Mouse (Mus musculus) embryonic facial prominence, embryonic 15.5 days (tissue): ENCODE data around the gene Cdk17. TPM values are rescaled to one million over a fixed set of nuclear protein-coding genes. Genes with fewer than 3 reads are reported as not detected.

ENCODE experiments used
- ATAC-seq: fragments of 200-750 bp; cut with Nextera tagmentation; 2 replicates; pipeline ENCODE4 v1.8.0; 2017; ENCODE audit warnings: low read depth, moderate TSS enrichment; ENCODE audit not compliant: insufficient number of reproducible peaks, low FRiP score, low TSS enrichment
- H3K27ac ChIP-seq: fragments of 300-500 bp; sonication (generic); replicated peaks from 2 replicates; pipeline ENCODE4 v1.5.1; 2015; ENCODE audit warnings: mild to moderate bottlenecking, inconsistent platforms
- H3K27me3 ChIP-seq: fragments of 300-500 bp; sonication (generic); 2 replicates; pipeline ENCODE4 v1.6.1; 2015; ENCODE audit warnings: inconsistent platforms
- H3K36me3 ChIP-seq: fragments of 300-500 bp; sonication (generic); 2 replicates; pipeline ENCODE4 v1.6.1; 2015; ENCODE audit warnings: mild to moderate bottlenecking, inconsistent platforms
- H3K4me1 ChIP-seq: fragments of 300-500 bp; sonication (generic); 2 replicates; pipeline ENCODE4 v1.6.1; 2015; ENCODE audit warnings: inconsistent platforms
- H3K4me2 ChIP-seq: fragments of 300-500 bp; sonication (generic); replicated peaks from 2 replicates; pipeline ENCODE4 v1.6.1; 2015; ENCODE audit warnings: mild to moderate bottlenecking, inconsistent platforms
- H3K4me3 ChIP-seq: fragments of 300-500 bp; sonication (generic); replicated peaks from 2 replicates; pipeline ENCODE4 v1.5.1; 2015; ENCODE audit warnings: mild to moderate bottlenecking, inconsistent platforms
- H3K9ac ChIP-seq: fragments of 300-500 bp; sonication (generic); 2 replicates; pipeline ENCODE4 v1.6.1; 2015; ENCODE audit warnings: inconsistent platforms
- H3K9me3 ChIP-seq: fragments of 300-500 bp; sonication (generic); replicated peaks from 2 replicates; pipeline ENCODE4 v1.6.1; 2016; ENCODE audit warnings: inconsistent platforms
- WGBS: fragments of 180-500 bp; shearing (Covaris S2); methylation state at CpG from one replicate; pipeline ENCODE4 v1.1.7; 2015; 5-methylcytosine and 5-hydroxymethylcytosine counted together
- polyA plus RNA-seq: library from polyadenylated mRNA; unstranded; fragments of >200 nt; fragmentation: Nextera tagmentation; extraction: Ambion mirVana; gene quantifications from 2 replicates; pipeline ENCODE4 v1.2.1, GENCODE M21; 2015

The Cdk17 gene
- polyA plus RNA-seq, 1 experiment from 2014 or later, result 16.8 TPM

GRCm38 (mm10) chr10:93160497-93160806 is 223 bp upstream of the Cdk17 start:
- Histone ChIP-seq H3K4me3 (peak overlapping the region; percentile 95), H3K4me1 (peaks cover 17% of the 10 kb centered on the region), H3K27me3 (no peaks in the 10 kb centered on the region), H3K9me3 (no peaks in the 10 kb centered on the region), H3K36me3 (no peaks in the 10 kb centered on the region), H3K4me2 (peak overlapping the region; percentile 60), H3K9ac (peak overlapping the region; percentile 95), H3K27ac (peak overlapping the region; percentile 99)
- peak; percentile 94 for ATAC-seq
- under 1% methylated on average over 26 of the region's 26 CpGs for WGBS

- H3K4me3 ChIP-seq, result peak overlapping the region; percentile 95
- no peaks in the 10 kb centered on the region for H3K36me3 ChIP-seq
- H3K4me1 ChIP-seq, result peaks cover 29% of the 10 kb centered on the region
- H3K27ac ChIP-seq, result peak overlapping the region; percentile 99
- no peaks in the 10 kb centered on the region for H3K27me3 ChIP-seq
- H3K4me2 ChIP-seq, result peak overlapping the region; percentile 60
- H3K9ac ChIP-seq, result peak overlapping the region; percentile 95
- peak; percentile 48 for ATAC-seq
- 1% methylated on average over 33 of the region's 33 CpGs for WGBS
- H3K9me3 ChIP-seq, result no peaks in the 10 kb centered on the region
These were observed 1.0 kb downstream of the Cdk17 start for GRCm38 (mm10) chr10:93161511-93162275.

GRCm38 (mm10) chr10:93162276-93162971 is 1.7 kb downstream of the Cdk17 start:
- Histone ChIP-seq H3K4me2 (peak overlapping the region; percentile 60), H3K27ac (peak overlapping the region; percentile 99), H3K4me1 (peaks cover 29% of the 10 kb centered on the region), H3K9ac (peak overlapping the region; percentile 95; the same call in 1 of the 2 replicates), H3K4me3 (peak overlapping the region; percentile 95), H3K9me3 (no peaks in the 10 kb centered on the region), H3K36me3 (no peaks in the 10 kb centered on the region), H3K27me3 (no peaks in the 10 kb centered on the region)
- no peak for ATAC-seq
- WGBS, result 13% methylated on average over 11 of the region's 11 CpGs

GRCm38 (mm10) chr10:93162972-93163660 is 2.4 kb downstream of the Cdk17 start:
- H3K4me1 ChIP-seq, result peaks cover 31% of the 10 kb centered on the region
- 59% methylated on average over 7 of the region's 7 CpGs for WGBS
- H3K4me3 ChIP-seq, result 0 out of 2 replicates have a peak overlapping the region, but pooled peaks have one; percentile 8
- peak overlapping the region; percentile 17; the same call in 1 of the 2 replicates for H3K4me2 ChIP-seq
- no peak overlapping the region for H3K9ac ChIP-seq
- no peak overlapping the region for H3K27ac ChIP-seq
- ATAC-seq, result no peak
- no peaks in the 10 kb centered on the region for H3K36me3 ChIP-seq
- no peaks in the 10 kb centered on the region for H3K27me3 ChIP-seq
- no peaks in the 10 kb centered on the region for H3K9me3 ChIP-seq

- H3K4me3 ChIP-seq, result no peak overlapping the region
- no peak overlapping the region for H3K9ac ChIP-seq
- no peaks in the 10 kb centered on the region for H3K36me3 ChIP-seq
- 62% methylated on average over 6 of the region's 6 CpGs for WGBS
- H3K4me2 ChIP-seq, result no peak overlapping the region
- H3K27me3 ChIP-seq, result no peaks in the 10 kb centered on the region
- no peak overlapping the region for H3K27ac ChIP-seq
- no peak for ATAC-seq
- H3K4me1 ChIP-seq, result peaks cover 35% of the 10 kb centered on the region
- H3K9me3 ChIP-seq, result no peaks in the 10 kb centered on the region
These were observed 3.2 kb downstream of the Cdk17 start for GRCm38 (mm10) chr10:93163711-93164488.

GRCm38 (mm10) chr10:93165416-93166381 is 5.0 kb downstream of the Cdk17 start:
- peaks cover 35% of the 10 kb centered on the region for H3K4me1 ChIP-seq
- peak overlapping the region; percentile 53; the same call in 1 of the 2 replicates for H3K27ac ChIP-seq
- no peak overlapping the region for H3K9ac ChIP-seq
- H3K27me3 ChIP-seq, result no peaks in the 10 kb centered on the region
- no peaks in the 10 kb centered on the region for H3K36me3 ChIP-seq
- 22% methylated on average over 14 of the region's 14 CpGs for WGBS
- ATAC-seq, result no peak
- H3K9me3 ChIP-seq, result no peaks in the 10 kb centered on the region
- peak overlapping the region; percentile 31 for H3K4me2 ChIP-seq
- no peak overlapping the region for H3K4me3 ChIP-seq

GRCm38 (mm10) chr10:93166382-93166769 is 5.7 kb downstream of the Cdk17 start:
- Histone ChIP-seq H3K4me3 (no peak overlapping the region), H3K27me3 (no peaks in the 10 kb centered on the region), H3K9me3 (no peaks in the 10 kb centered on the region), H3K9ac (no peak overlapping the region), H3K4me1 (peaks cover 35% of the 10 kb centered on the region), H3K4me2 (peak overlapping the region; percentile 31), H3K36me3 (no peaks in the 10 kb centered on the region), H3K27ac (peak overlapping the region; percentile 53; the same call in 1 of the 2 replicates)
- ATAC-seq, result no peak
- WGBS, result 17% methylated on average over 5 of the region's 5 CpGs

- Histone ChIP-seq H3K9ac (no peak overlapping the region), H3K4me1 (peaks cover 29% of the 10 kb centered on the region), H3K27me3 (no peaks in the 10 kb centered on the region), H3K36me3 (no peaks in the 10 kb centered on the region), H3K4me2 (no peak overlapping the region), H3K27ac (no peak overlapping the region), H3K9me3 (no peaks in the 10 kb centered on the region), H3K4me3 (no peak overlapping the region)
- WGBS, result 77% methylated on average over 6 of the region's 6 CpGs
- ATAC-seq, result no peak
These were observed 6.6 kb downstream of the Cdk17 start for GRCm38 (mm10) chr10:93167311-93167710.

GRCm38 (mm10) chr10:93168067-93168466 is 7.4 kb downstream of the Cdk17 start:
- no peak overlapping the region for H3K9ac ChIP-seq
- ATAC-seq, result no peak; the same call in 1 of the 2 replicates
- no peaks in the 10 kb centered on the region for H3K36me3 ChIP-seq
- no peaks in the 10 kb centered on the region for H3K9me3 ChIP-seq
- 37% methylated on average over 4 of the region's 4 CpGs for WGBS
- no peaks in the 10 kb centered on the region for H3K27me3 ChIP-seq
- H3K4me2 ChIP-seq, result no peak overlapping the region
- H3K4me3 ChIP-seq, result no peak overlapping the region
- no peak overlapping the region for H3K27ac ChIP-seq
- H3K4me1 ChIP-seq, result peaks cover 24% of the 10 kb centered on the region
